Mouse (Mus musculus) stomach, embryonic 16.5 days (tissue): ENCODE data around the gene Spata13. TPM values are rescaled to one million over a fixed set of nuclear protein-coding genes. Genes with fewer than 3 reads are reported as not detected.
A peak's percentile ranks its signal among the peaks of the same experiment; 100 is the strongest.

Experiments
- ATAC-seq: fragments of 200-750 bp; cut with Nextera tagmentation; 2 replicates; pipeline ENCODE4 v1.8.0; 2017; ENCODE audit warnings: moderate number of reproducible peaks, moderate TSS enrichment; ENCODE audit not compliant: insufficient read depth, low FRiP score
- H3K27ac ChIP-seq: fragments of 300-500 bp; sonication (generic); 2 replicates; pipeline ENCODE4 v1.5.1; 2014; ENCODE audit warnings: low read length
- H3K27me3 ChIP-seq: fragments of 300-500 bp; sonication (generic); 2 replicates; pipeline ENCODE4 v1.6.1; 2014; ENCODE audit warnings: low read length, control low read depth, mixed read lengths; ENCODE audit not compliant: control insufficient read depth, insufficient read depth
- H3K36me3 ChIP-seq: fragments of 300-500 bp; sonication (generic); 2 replicates; pipeline ENCODE4 v1.6.1; 2014; ENCODE audit warnings: low read length; ENCODE audit not compliant: control insufficient read depth, insufficient read depth
- H3K4me1 ChIP-seq: fragments of 300-500 bp; sonication (generic); 2 replicates; pipeline ENCODE4 v1.6.1; 2014; ENCODE audit warnings: low read length, control low read depth, mixed read lengths; ENCODE audit not compliant: control insufficient read depth, insufficient read depth
- H3K4me2 ChIP-seq: fragments of 300-500 bp; sonication (generic); 2 replicates; pipeline ENCODE4 v1.6.1; 2014; ENCODE audit warnings: low read depth, low read length, mixed read lengths
- H3K4me3 ChIP-seq: fragments of 300-500 bp; sonication (generic); replicated peaks from 2 replicates; pipeline ENCODE4 v1.5.1; 2014; ENCODE audit warnings: mild to moderate bottlenecking, low read length
- H3K9ac ChIP-seq: fragments of 300-500 bp; sonication (generic); 2 replicates; pipeline ENCODE4 v1.6.1; 2014; ENCODE audit warnings: low read length
- H3K9me3 ChIP-seq: fragments of 300-500 bp; sonication (generic); replicated peaks from 2 replicates; pipeline ENCODE4 v1.6.1; 2016; ENCODE audit warnings: low read length, control low read depth; ENCODE audit not compliant: control insufficient read depth
- WGBS: fragments of 180-500 bp; shearing (Covaris S2); extraction: QIAGEN DNeasy Blood & Tissue Kit; methylation state at CpG from one replicate; pipeline ENCODE4 v1.1.7; 2014; 5-methylcytosine and 5-hydroxymethylcytosine counted together
- polyA plus RNA-seq: library from polyadenylated mRNA; unstranded; fragments of >200 nt; fragmentation: Nextera tagmentation; extraction: Ambion mirVana; gene quantifications from 2 replicates; pipeline ENCODE4 v1.2.1, GENCODE M21; 2015

The Spata13 gene
- 23.2 and 23.7 TPM in 2 replicates for polyA plus RNA-seq

GRCm38 (mm10) chr14:60633961-60634864 is at the start of gene Spata13:
Gene Spata13 (plus strand): TSS chr14:60634001.
- peaks cover 18% of the 10 kb centered on the region for H3K4me1 ChIP-seq
- peak within 1 kb of the TSS; percentile 96 for H3K4me2 ChIP-seq
- ATAC-seq = peak; percentile 95
- H3K4me3 ChIP-seq = peak within 1 kb of the TSS; percentile 68
- H3K36me3 ChIP-seq = no peaks in the 10 kb centered on the region
- peak within 1 kb of the TSS; percentile 76 for H3K27ac ChIP-seq
- H3K27me3 ChIP-seq = peaks cover 6% of the 10 kb centered on the region; the same call in 1 of the 2 replicates
- peak within 1 kb of the TSS; percentile 76 for H3K9ac ChIP-seq
- under 1% methylated on average over 45 of the region's 50 CpGs for WGBS
- H3K9me3 ChIP-seq = no peaks in the 10 kb centered on the region

GRCm38 (mm10) chr14:60586687-60587453 is 46.9 kb upstream of the Spata13 start:
- H3K4me2 ChIP-seq = no peak overlapping the region
- H3K4me3 ChIP-seq = no peak overlapping the region
- H3K9ac ChIP-seq = no peak overlapping the region
- WGBS = 61% methylated on average over 15 of the region's 15 CpGs
- peaks cover 8% of the 10 kb centered on the region for H3K4me1 ChIP-seq
- no peaks in the 10 kb centered on the region for H3K36me3 ChIP-seq
- no peaks in the 10 kb centered on the region for H3K27me3 ChIP-seq
- ATAC-seq = peak; percentile 58; the same call in 1 of the 2 replicates
- H3K27ac ChIP-seq = no peak overlapping the region
- H3K9me3 ChIP-seq = no peaks in the 10 kb centered on the region

GRCm38 (mm10) chr14:60589001-60589400 is 44.8 kb upstream of the Spata13 start:
- Histone ChIP-seq H3K4me1 (peaks cover 18% of the 10 kb centered on the region), H3K9me3 (no peaks in the 10 kb centered on the region), H3K9ac (no peak overlapping the region), H3K27me3 (no peaks in the 10 kb centered on the region), H3K4me2 (no peak overlapping the region), H3K4me3 (no peak overlapping the region), H3K27ac (0 out of 2 replicates have a peak overlapping the region, but pooled peaks have one; percentile 24), H3K36me3 (no peaks in the 10 kb centered on the region)
- WGBS = 80% methylated on average over 2 of the region's 2 CpGs
- no peak for ATAC-seq

GRCm38 (mm10) chr14:60592339-60592738 is 41.5 kb upstream of the Spata13 start:
- ATAC-seq = no peak
- no peaks in the 10 kb centered on the region for H3K27me3 ChIP-seq
- peak overlapping the region; percentile 79 for H3K27ac ChIP-seq
- H3K4me1 ChIP-seq = peaks cover 24% of the 10 kb centered on the region
- H3K36me3 ChIP-seq = no peaks in the 10 kb centered on the region
- no peak overlapping the region for H3K9ac ChIP-seq
- H3K4me2 ChIP-seq = no peak overlapping the region
- H3K9me3 ChIP-seq = no peaks in the 10 kb centered on the region
- H3K4me3 ChIP-seq = no peak overlapping the region
- WGBS = 68% methylated on average over 5 of the region's 5 CpGs

- H3K27me3 ChIP-seq = no peaks in the 10 kb centered on the region
- H3K9me3 ChIP-seq = no peaks in the 10 kb centered on the region
- 19% methylated on average over 7 of the region's 7 CpGs for WGBS
- peak; percentile 75 for ATAC-seq
- peaks cover 29% of the 10 kb centered on the region for H3K4me1 ChIP-seq
- H3K36me3 ChIP-seq = no peaks in the 10 kb centered on the region
- no peak overlapping the region for H3K9ac ChIP-seq
- no peak overlapping the region for H3K4me2 ChIP-seq
- H3K27ac ChIP-seq = peak overlapping the region; percentile 79
- H3K4me3 ChIP-seq = no peak overlapping the region
These were observed 41.0 kb upstream of the Spata13 start for GRCm38 (mm10) chr14:60592822-60593221.

GRCm38 (mm10) chr14:60597571-60597970 is 36.2 kb upstream of the Spata13 start:
- H3K4me1 ChIP-seq = peaks cover 14% of the 10 kb centered on the region

GRCm38 (mm10) chr14:60599044-60599443 is 34.8 kb upstream of the Spata13 start:
- Histone ChIP-seq H3K4me3 (no peak overlapping the region), H3K27ac (peak overlapping the region; percentile 76), H3K4me1 (peaks cover 11% of the 10 kb centered on the region), H3K9ac (no peak overlapping the region), H3K4me2 (no peak overlapping the region), H3K36me3 (no peaks in the 10 kb centered on the region), H3K27me3 (no peaks in the 10 kb centered on the region), H3K9me3 (no peaks in the 10 kb centered on the region)
- 0 out of 2 replicates have a peak, but pooled peaks have one; percentile 16 for ATAC-seq
- 60% methylated on average over 2 of the region's 2 CpGs for WGBS

More at GRCm38 (mm10) chr14:60597571-60597970, 36.2 kb upstream of the Spata13 start:
- Histone ChIP-seq H3K4me2 (no peak overlapping the region), H3K27me3 (no peaks in the 10 kb centered on the region), H3K27ac (peak overlapping the region; percentile 21; the same call in 1 of the 2 replicates), H3K9ac (no peak overlapping the region), H3K9me3 (no peaks in the 10 kb centered on the region), H3K36me3 (no peaks in the 10 kb centered on the region), H3K4me3 (no peak overlapping the region)
- no peak for ATAC-seq
- WGBS = 8% methylated on average over 4 of the region's 4 CpGs

GRCm38 (mm10) chr14:60605564-60605963 is 28.2 kb upstream of the Spata13 start:
- no peaks in the 10 kb centered on the region for H3K9me3 ChIP-seq
- no peak overlapping the region for H3K9ac ChIP-seq
- WGBS = 63% methylated on average over 2 of the region's 2 CpGs
- peaks cover 12% of the 10 kb centered on the region for H3K4me1 ChIP-seq
- no peak overlapping the region for H3K27ac ChIP-seq
- no peak overlapping the region for H3K4me2 ChIP-seq
- no peaks in the 10 kb centered on the region for H3K27me3 ChIP-seq
- no peak for ATAC-seq
- H3K36me3 ChIP-seq = no peaks in the 10 kb centered on the region
- H3K4me3 ChIP-seq = no peak overlapping the region
